Mouse (Mus musculus): ENCODE results near the gene Rab22a.

DNA sequence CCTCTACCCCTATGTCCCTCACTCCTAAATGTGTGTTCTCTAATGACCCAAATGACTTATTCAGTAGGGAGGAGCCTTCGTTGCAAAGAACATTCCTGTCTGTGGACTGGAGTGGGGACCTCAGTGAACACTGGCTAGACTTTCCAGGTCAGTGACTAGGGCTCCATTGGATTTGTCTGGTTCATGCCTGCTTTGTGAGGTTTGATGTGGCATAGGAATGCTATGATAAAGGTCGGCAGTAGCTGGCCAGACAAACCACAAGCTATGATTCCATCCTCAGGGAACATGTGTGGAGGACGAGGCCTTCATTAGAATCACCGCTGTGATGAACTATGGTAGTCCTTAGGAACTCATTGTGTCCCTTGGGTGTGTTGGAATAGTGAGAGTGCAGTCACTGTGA, 5.2 kb downstream of the Rab22a start:
- TF ChIP-seq GATA1 (IDR thresholded peaks at IDR 0.05; ENCODE audit: borderline replicate concordance, low read length) (no peak), CTCF (IDR thresholded peaks at IDR 0.05; ENCODE audit: low read depth, low read length) (no peak), TAL1 (conservative IDR thresholded peaks at IDR 0.05; ENCODE audit: low read depth, low read length) (no peak)
